Mouse (Mus musculus): ENCODE measurements around the gene Zfp81. TPM values are rescaled to one million over a fixed set of nuclear protein-coding genes. Genes with fewer than 3 reads are reported as not detected.
"Not testable (repeated sequence)": the region's sequence is repeated elsewhere in the genome, so short reads cannot be mapped to it uniquely, and the experiment has no call there.

Gene Zfp81
- total RNA-seq (2022), result 10 to 100 TPM; 17.6 to 23.3 (median 20.4) TPM

GRCm38 (mm10) chr17:33358411-33359384, at the start of gene Zfp81:
Gene Zfp81 (minus strand): TSS chr17:33358878.
- DNase-seq (ENCODE audit: low spot score in 2 of 2), result peak; percentile 70 to 84

- peak; percentile 75 to 92 for DNase-seq (ENCODE audit: low spot score in 2 of 2)
Measured at GRCm38 (mm10) chr17:33394182-33395034, 35.7 kb upstream of the Zfp81 start, which contains the start of gene Zfp101. Gene Zfp101 (minus strand): TSS chr17:33394641.

GRCm38 (mm10) chr17:33392271-33392670, 33.6 kb upstream of the Zfp81 start:
- no peak for DNase-seq (ENCODE audit: low spot score in 2 of 2)

GRCm38 (mm10) chr17:33385705-33386104, 27.0 kb upstream of the Zfp81 start:
- DNase-seq (ENCODE audit: low spot score in 2 of 2), result peak in 1 of 2 experiments; percentile 14

- no peak for DNase-seq (ENCODE audit: low spot score in 2 of 2)
Measured at GRCm38 (mm10) chr17:33372795-33373194, 14.1 kb upstream of the Zfp81 start.

- no peak for DNase-seq (ENCODE audit: low spot score in 2 of 2)
Measured at GRCm38 (mm10) chr17:33352981-33353380, 5.7 kb downstream of the Zfp81 start.

GRCm38 (mm10) chr17:33289876-33290149, 68.9 kb downstream of the Zfp81 start:
- not testable (repeated sequence) for DNase-seq (ENCODE audit: low spot score in 2 of 2)

- DNase-seq (ENCODE audit: low spot score in 2 of 2), result not testable (repeated sequence)
Measured at GRCm38 (mm10) chr17:33289039-33289875, 69.4 kb downstream of the Zfp81 start, which contains the start of gene Zfp955b. Gene Zfp955b (plus strand): TSS chr17:33289544.

Other genes with a start within 250 kb of the Zfp81 start
- gene Morc2b, start 219.2 kb downstream of the Zfp81 start, total RNA-seq (2022), result 1 to 10 TPM; 3.7 to 4.3 (median 4.0) TPM
- not detected for gene Olfr55, start 190.4 kb downstream of the Zfp81 start, total RNA-seq (2022)
- gene Olfr239, start 167.6 kb downstream of the Zfp81 start, total RNA-seq (2022), result not detected
- 1 to 10 TPM in 3 of 4 experiments, under 1 TPM in 1; 0.78 to 1.6 (median 1.2) TPM for gene Olfr1564, start 137.2 kb downstream of the Zfp81 start, total RNA-seq (2022)
- gene Zfp955a, start 103.7 kb downstream of the Zfp81 start, total RNA-seq (2022), result 10 to 100 TPM; 11.9 to 12.8 (median 12.5) TPM
- not detected for gene Olfr63, start 94.2 kb downstream of the Zfp81 start, total RNA-seq (2022)
- 10 to 100 TPM; 32.8 to 41.0 (median 36.5) TPM for gene Zfp955b, start 69.3 kb downstream of the Zfp81 start, total RNA-seq (2022)
- gene Zfp101, start 35.8 kb upstream of the Zfp81 start, total RNA-seq (2022), result 10 to 100 TPM; 14.4 to 19.5 (median 15.5) TPM
- not detected for gene Actl9, start 74.0 kb upstream of the Zfp81 start, total RNA-seq (2022)
- gene Adamts10, start 165.3 kb upstream of the Zfp81 start, total RNA-seq (2022), result 10 to 100 TPM; 21.2 to 29.5 (median 26.3) TPM
- gene Myo1f, start 196.8 kb upstream of the Zfp81 start, total RNA-seq (2022), result 1 to 10 TPM; 1.7 to 6.7 (median 3.8) TPM